Mouse (Mus musculus) liver, embryonic 16.5 days (tissue): ENCODE results near the gene Dusp11. TPM values are rescaled to one million over a fixed set of nuclear protein-coding genes. Genes with fewer than 3 reads are reported as not detected.
"Not testable (repeated sequence)": the region's sequence is repeated elsewhere in the genome, so short reads cannot be mapped to it uniquely, and the experiment has no call there.

ENCODE experiments used
- ATAC-seq: fragments of 200-750 bp; cut with Nextera tagmentation; 2 replicates; pipeline ENCODE4 v1.8.0; 2017; ENCODE audit warnings: low read depth, mild to moderate bottlenecking, moderate number of reproducible peaks, moderate library complexity
- H3K27ac ChIP-seq: fragments of 300-500 bp; sonication (generic); 2 replicates; pipeline ENCODE4 v1.5.1; 2014; ENCODE audit warnings: mild to moderate bottlenecking, low read length
- H3K27me3 ChIP-seq: fragments of 300-500 bp; sonication (generic); 2 replicates; pipeline ENCODE4 v1.6.1; 2014; ENCODE audit warnings: low read depth, low read length, mixed read lengths; ENCODE audit not compliant: control insufficient read depth, insufficient read depth
- H3K36me3 ChIP-seq: fragments of 300-500 bp; sonication (generic); 2 replicates; pipeline ENCODE4 v1.6.1; 2014; ENCODE audit warnings: mild to moderate bottlenecking; ENCODE audit not compliant: control insufficient read depth, insufficient read depth
- H3K4me1 ChIP-seq: fragments of 300-500 bp; sonication (generic); 2 replicates; pipeline ENCODE4 v1.6.1; 2014; ENCODE audit warnings: low read depth, low read length, mixed read lengths; ENCODE audit not compliant: control insufficient read depth
- H3K4me2 ChIP-seq: fragments of 300-500 bp; sonication (generic); 2 replicates; pipeline ENCODE4 v1.6.1; 2014; ENCODE audit warnings: low read depth, low read length, mixed read lengths
- H3K4me3 ChIP-seq: fragments of 300-500 bp; sonication (generic); 2 replicates; pipeline ENCODE4 v1.5.1; 2014; ENCODE audit warnings: low read depth, mild to moderate bottlenecking, low read length
- H3K9ac ChIP-seq: fragments of 300-500 bp; sonication (generic); 2 replicates; pipeline ENCODE4 v1.6.1; 2014; ENCODE audit warnings: low read depth, low read length
- H3K9me3 ChIP-seq: fragments of 300-500 bp; sonication (generic); replicated peaks from 2 replicates; pipeline ENCODE4 v1.6.1; 2016; ENCODE audit warnings: low read length; ENCODE audit not compliant: control insufficient read depth
- WGBS: fragments of 180-500 bp; shearing (Covaris S2); extraction: QIAGEN DNeasy Blood & Tissue Kit; methylation state at CpG from one replicate; pipeline ENCODE4 v1.1.7; 2014; ENCODE audit not compliant: insufficient replicate concordance; 5-methylcytosine and 5-hydroxymethylcytosine counted together
- polyA plus RNA-seq: library from polyadenylated mRNA; unstranded; fragments of >200 nt; fragmentation: Nextera tagmentation; extraction: Ambion mirVana; gene quantifications from 2 replicates; pipeline ENCODE4 v1.2.1, GENCODE M21; 2015

The Dusp11 gene
- polyA plus RNA-seq, 1 experiment from 2014 or later, result 20.7 TPM

DNA sequence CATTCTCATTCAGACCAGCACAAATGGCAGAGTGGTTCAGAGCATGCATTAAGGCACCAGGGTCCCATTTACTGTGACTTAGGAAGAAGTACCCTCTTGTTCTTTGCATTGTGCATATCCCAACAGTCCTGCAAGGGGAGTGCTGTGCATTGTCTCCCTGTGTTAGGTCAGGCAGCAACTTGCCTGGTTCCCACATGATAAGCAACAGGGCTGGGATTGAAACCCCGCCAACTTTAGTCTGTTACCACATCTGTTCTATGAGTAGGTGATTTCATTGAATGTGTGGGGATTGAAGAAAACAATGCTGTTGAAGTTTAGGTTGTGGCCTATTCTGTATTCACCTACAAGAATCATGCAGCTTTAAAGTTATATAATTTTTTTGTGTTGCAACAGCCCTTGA lies 34.8 kb downstream of the Dusp11 start:
- WGBS, result 47% methylated on average over 1 of the region's 1 CpGs
- Histone ChIP-seq H3K27me3 (no peaks in the 10 kb centered on the region), H3K9me3 (no peaks in the 10 kb centered on the region), H3K9ac (no peak overlapping the region), H3K27ac (peak overlapping the region; percentile 12), H3K4me1 (no peaks in the 10 kb centered on the region), H3K36me3 (peaks cover 5% of the 10 kb centered on the region), H3K4me3 (no peak overlapping the region), H3K4me2 (no peak overlapping the region)
- ATAC-seq, result no peak

DNA sequence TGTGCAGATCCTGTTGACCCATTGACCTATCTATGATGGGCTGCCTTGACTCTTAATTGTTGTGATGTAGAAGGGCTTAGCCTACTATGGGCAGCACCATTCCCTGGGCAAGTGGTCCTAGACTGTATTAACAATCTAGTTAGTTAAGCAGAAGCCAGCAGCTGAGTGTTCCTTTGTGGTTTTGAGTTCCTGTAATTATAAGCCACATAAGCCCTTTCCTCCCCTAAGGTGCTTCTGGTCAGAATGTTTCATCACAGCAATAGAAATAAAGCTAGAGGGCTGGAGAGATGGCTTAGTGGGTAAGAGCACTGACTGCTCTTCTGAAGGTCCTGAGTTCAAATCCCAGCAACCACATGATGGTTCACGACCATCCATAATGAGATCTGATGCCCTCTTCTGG lies 37.8 kb downstream of the Dusp11 start:
- WGBS, result 65% methylated on average over 1 of the region's 1 CpGs
- no peak overlapping the region for H3K9ac ChIP-seq
- H3K4me1 ChIP-seq, result no peaks in the 10 kb centered on the region
- H3K27me3 ChIP-seq, result no peaks in the 10 kb centered on the region
- peaks cover 7% of the 10 kb centered on the region for H3K36me3 ChIP-seq
- no peak for ATAC-seq
- no peaks in the 10 kb centered on the region for H3K9me3 ChIP-seq
- H3K4me3 ChIP-seq, result no peak overlapping the region
- no peak overlapping the region for H3K27ac ChIP-seq
- H3K4me2 ChIP-seq, result no peak overlapping the region

DNA sequence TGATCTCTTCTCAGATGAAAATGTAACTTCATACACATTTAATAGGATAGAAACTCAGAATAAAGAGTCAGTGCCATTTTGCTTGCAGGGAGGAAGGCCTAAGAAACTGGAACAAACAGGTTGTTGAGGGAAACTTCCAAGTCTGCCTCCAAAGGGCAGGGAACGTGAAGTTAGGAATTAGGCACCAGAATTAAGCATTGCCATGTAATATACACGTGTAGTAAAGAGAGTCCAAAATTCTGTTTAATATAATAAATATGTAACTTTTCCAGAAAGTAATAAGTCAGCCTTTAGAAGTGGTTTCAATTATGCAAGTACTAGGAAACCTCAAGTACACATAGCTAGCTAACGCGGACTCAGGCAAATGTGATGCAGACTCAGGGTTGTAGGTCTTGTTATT lies 42.1 kb downstream of the Dusp11 start:
- Histone ChIP-seq H3K9me3 (no peaks in the 10 kb centered on the region), H3K27me3 (no peaks in the 10 kb centered on the region), H3K36me3 (peaks cover 4% of the 10 kb centered on the region; the same call in 1 of the 2 replicates), H3K4me1 (peaks cover 13% of the 10 kb centered on the region), H3K9ac (no peak overlapping the region), H3K4me3 (no peak overlapping the region), H3K27ac (no peak overlapping the region), H3K4me2 (no peak overlapping the region)
- ATAC-seq, result no peak
- 83% methylated on average over 4 of the region's 4 CpGs for WGBS

DNA sequence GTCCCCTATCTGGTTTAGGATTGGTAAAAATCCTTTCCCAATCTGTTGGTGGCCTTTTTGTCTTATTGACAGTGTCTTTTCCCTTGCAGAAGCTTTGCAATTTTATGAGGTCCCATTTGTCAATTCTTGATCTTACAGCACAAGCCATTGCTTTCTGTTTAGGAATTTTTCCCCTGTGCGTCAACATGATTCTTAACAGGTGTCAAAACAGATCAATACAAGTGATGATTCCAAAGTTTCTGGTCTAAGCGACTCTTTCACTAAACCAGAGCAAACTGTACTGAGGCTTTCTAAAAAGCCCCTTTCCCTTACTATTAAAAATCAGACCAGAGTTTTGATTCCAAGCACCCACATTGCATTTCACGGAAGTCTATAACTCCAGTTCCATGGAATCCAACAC lies 43.1 kb downstream of the Dusp11 start:
- H3K4me3 ChIP-seq, H3K27me3 ChIP-seq, H3K9me3 ChIP-seq, ATAC-seq, H3K9ac ChIP-seq, H3K4me2 ChIP-seq, H3K27ac ChIP-seq, H3K36me3 ChIP-seq: not testable (repeated sequence)
- WGBS, result 76% methylated on average over 3 of the region's 3 CpGs
- H3K4me1 ChIP-seq, result peaks cover 13% of the 10 kb centered on the region

DNA sequence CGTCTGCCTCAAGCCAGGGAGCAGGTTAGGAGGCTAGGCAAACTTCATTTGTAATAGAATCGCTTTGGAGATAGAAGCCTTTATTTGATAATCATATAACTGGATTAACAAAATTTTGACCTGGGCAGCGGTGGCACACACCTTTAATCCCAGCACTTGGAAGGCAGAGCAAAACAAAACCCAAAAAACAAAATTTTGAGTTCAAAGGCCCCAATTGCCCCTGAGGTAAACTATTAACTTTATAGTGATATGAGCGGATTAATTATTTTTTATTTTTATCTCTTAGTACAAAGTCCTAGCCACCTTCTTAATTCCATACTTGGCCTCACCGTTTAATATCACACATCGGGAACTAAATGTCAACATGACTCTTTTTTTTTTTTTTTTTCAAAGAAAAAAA lies 44.9 kb downstream of the Dusp11 start:
- Histone ChIP-seq H3K9ac (peak overlapping the region; percentile 81), H3K4me3 (peak overlapping the region; percentile 85), H3K27ac (peak overlapping the region; percentile 89), H3K4me1 (peaks cover 16% of the 10 kb centered on the region), H3K4me2 (peak overlapping the region; percentile 90), H3K36me3 (0 out of 2 replicates have a peak, but pooled peaks cover under 1% of the 10 kb centered on the region), H3K9me3 (no peaks in the 10 kb centered on the region), H3K27me3 (no peaks in the 10 kb centered on the region)
- 69% methylated on average over 6 of the region's 6 CpGs for whole genome bisulfite sequencing
- ATAC-seq, result no peak

DNA sequence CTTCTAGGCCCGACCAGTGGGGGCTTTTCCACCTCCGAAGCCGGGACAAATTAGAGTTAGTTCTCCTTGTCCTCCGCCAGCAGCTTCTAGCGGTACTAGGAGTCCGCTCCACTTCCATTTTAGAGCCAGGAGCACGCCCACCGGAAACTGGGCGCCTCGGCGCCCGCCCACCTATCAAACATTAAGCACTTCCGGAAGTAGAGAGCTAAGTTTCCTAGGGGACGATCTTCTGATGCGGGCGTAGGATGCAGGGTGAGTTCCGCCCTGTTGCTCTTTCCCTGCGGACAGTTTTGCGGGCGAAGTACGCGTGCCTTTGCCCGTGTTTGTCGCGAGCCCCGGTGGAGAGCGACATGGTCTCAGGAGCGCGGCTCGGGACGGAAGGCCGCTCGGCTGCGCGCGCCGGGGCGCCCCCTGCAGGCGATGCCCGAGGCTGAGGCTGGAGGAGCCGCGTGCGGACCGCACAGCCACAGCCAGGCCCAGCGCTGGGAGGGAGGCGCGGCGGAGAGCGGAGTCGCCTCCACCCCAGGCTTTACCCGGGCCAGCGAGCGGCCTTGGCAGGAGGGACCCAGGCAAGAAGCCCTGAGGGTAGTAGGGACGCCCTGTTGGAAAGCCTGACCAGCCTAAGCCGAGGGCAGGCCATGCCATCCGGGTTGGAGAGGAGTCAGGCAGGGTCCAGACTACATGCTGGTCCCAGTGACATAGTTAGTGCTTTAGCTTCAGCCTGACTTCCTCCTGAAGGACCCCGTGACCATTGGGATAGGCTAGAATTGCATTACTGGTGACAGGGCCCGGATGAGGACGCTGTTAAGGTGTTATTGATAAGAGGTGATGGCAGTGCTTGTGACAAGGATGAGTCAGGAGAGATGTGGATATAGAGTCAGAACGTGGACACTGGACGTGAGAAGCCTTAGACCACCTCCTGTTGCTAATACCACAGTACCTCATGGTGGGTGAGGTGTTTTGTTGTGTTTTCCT lies 45.6 kb downstream of the Dusp11 start, which contains the start of gene Nat8f1:
Gene Nat8f1, minus strand, starts transcription at position 149 of the 975 bp plus-strand sequence.
- Histone ChIP-seq H3K9ac (peak within 1 kb of the TSS; percentile 86), H3K27ac (peak within 1 kb of the TSS; percentile 89), H3K4me1 (peaks cover 20% of the 10 kb centered on the region), H3K4me2 (peak within 1 kb of the TSS; percentile 90), H3K4me3 (peak within 1 kb of the TSS; percentile 85)
- not testable (repeated sequence) for H3K9me3 ChIP-seq, H3K36me3 ChIP-seq, H3K27me3 ChIP-seq
- under 1% methylated on average over 61 of the region's 61 CpGs for WGBS
- peak; percentile 94 for ATAC-seq

DNA sequence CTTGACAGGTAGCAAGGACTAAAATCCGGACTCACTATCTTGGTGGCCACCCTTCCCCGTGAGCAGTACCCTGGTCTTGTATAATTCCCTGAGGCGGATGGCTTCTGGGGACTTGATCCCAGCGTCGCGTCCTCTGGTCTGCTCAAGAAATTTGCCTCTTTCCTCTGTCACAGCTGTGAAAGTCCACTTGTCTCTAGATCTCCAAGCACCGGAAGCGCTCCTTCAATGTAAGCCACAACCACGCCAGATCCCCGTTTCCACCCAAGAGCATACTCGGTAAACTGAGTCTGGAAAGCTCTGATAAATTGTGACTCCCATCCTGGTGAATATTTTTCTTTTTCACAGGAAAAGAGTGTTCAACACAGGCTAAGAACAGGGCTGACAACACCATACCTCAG lies 46.3 kb downstream of the Dusp11 start:
- Histone ChIP-seq H3K4me3 (peak overlapping the region; percentile 85), H3K9me3 (no peaks in the 10 kb centered on the region), H3K36me3 (no peaks in the 10 kb centered on the region), H3K27me3 (no peaks in the 10 kb centered on the region), H3K27ac (peak overlapping the region; percentile 89), H3K4me2 (peak overlapping the region; percentile 90), H3K4me1 (peaks cover 20% of the 10 kb centered on the region), H3K9ac (peak overlapping the region; percentile 86)
- 1% methylated on average over 11 of the region's 11 CpGs for WGBS
- ATAC-seq, result no peak

DNA sequence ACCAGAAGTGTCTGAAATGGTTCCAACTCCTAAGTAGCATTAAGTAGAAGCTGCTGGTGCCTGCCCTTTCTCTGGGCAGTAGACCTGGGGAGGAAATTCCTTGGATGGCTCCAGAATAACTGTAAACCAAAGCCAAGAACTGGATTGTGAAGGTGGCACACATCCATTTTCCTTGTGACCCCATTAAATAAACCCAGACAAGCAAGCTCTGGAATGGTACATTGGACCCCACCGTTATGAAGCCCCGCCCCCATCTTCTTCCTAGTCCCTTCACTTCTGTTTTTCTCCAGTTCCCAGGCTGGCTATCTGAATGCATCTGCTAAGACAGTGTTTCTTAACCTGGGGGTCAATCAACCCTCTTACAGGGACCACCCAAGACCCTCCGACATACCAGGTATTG lies 49.9 kb downstream of the Dusp11 start, which contains the start of gene Tprkb:
Gene Tprkb, plus strand, starts transcription at position 279 of the 400 bp plus-strand sequence.
- Histone ChIP-seq H3K9ac (no peak within 1 kb of the TSS), H3K9me3 (no peaks in the 10 kb centered on the region), H3K4me3 (no peak within 1 kb of the TSS), H3K4me1 (peaks cover 20% of the 10 kb centered on the region), H3K27me3 (no peaks in the 10 kb centered on the region), H3K36me3 (no peaks in the 10 kb centered on the region), H3K27ac (no peak within 1 kb of the TSS), H3K4me2 (no peak within 1 kb of the TSS)
- 58% methylated on average over 3 of the region's 3 CpGs for WGBS
- ATAC-seq, result no peak

DNA sequence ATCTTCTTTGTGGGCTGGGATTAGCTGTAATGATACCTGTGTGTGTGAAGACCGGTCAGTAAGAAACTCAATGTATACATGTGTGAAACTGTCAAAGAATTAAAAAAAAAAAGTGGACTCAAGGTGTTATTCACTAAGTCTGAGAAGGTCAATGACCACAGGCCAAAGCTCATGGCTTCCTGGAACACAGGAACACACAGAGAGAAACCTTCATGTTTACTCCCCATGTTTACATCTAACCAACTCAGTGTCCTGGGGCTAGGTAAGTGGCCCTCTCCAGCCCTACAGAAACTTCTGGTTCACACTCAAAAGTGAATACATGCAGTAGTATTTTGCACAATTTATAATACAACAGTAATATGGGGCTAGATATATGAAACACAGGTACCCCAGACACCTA lies 51.8 kb downstream of the Dusp11 start:
- Histone ChIP-seq H3K27me3 (no peaks in the 10 kb centered on the region), H3K27ac (no peak overlapping the region), H3K4me3 (no peak overlapping the region), H3K9ac (no peak overlapping the region), H3K9me3 (no peaks in the 10 kb centered on the region), H3K36me3 (no peaks in the 10 kb centered on the region), H3K4me1 (peaks cover 10% of the 10 kb centered on the region), H3K4me2 (no peak overlapping the region)
- ATAC-seq, result no peak
- whole genome bisulfite sequencing, result 76% methylated on average over 1 of the region's 1 CpGs
